Mouse (Mus musculus) embryonic facial prominence, embryonic 15.5 days (tissue): ENCODE results near the gene Olfr92. TPM values are rescaled to one million over a fixed set of nuclear protein-coding genes. Genes with fewer than 3 reads are reported as not detected.
"Not testable (repeated sequence)": the region's sequence is repeated elsewhere in the genome, so short reads cannot be mapped to it uniquely, and the experiment has no call there.

Source experiments
- ATAC-seq: fragments of 200-750 bp; cut with Nextera tagmentation; 2 replicates; pipeline ENCODE4 v1.8.0; 2017; ENCODE audit warnings: low read depth, moderate TSS enrichment; ENCODE audit not compliant: insufficient number of reproducible peaks, low FRiP score, low TSS enrichment
- H3K27ac ChIP-seq: fragments of 300-500 bp; sonication (generic); replicated peaks from 2 replicates; pipeline ENCODE4 v1.5.1; 2015; ENCODE audit warnings: mild to moderate bottlenecking, inconsistent platforms
- H3K27me3 ChIP-seq: fragments of 300-500 bp; sonication (generic); 2 replicates; pipeline ENCODE4 v1.6.1; 2015; ENCODE audit warnings: inconsistent platforms
- H3K36me3 ChIP-seq: fragments of 300-500 bp; sonication (generic); 2 replicates; pipeline ENCODE4 v1.6.1; 2015; ENCODE audit warnings: mild to moderate bottlenecking, inconsistent platforms
- H3K4me1 ChIP-seq: fragments of 300-500 bp; sonication (generic); 2 replicates; pipeline ENCODE4 v1.6.1; 2015; ENCODE audit warnings: inconsistent platforms
- H3K4me2 ChIP-seq: fragments of 300-500 bp; sonication (generic); replicated peaks from 2 replicates; pipeline ENCODE4 v1.6.1; 2015; ENCODE audit warnings: mild to moderate bottlenecking, inconsistent platforms
- H3K4me3 ChIP-seq: fragments of 300-500 bp; sonication (generic); replicated peaks from 2 replicates; pipeline ENCODE4 v1.5.1; 2015; ENCODE audit warnings: mild to moderate bottlenecking, inconsistent platforms
- H3K9ac ChIP-seq: fragments of 300-500 bp; sonication (generic); 2 replicates; pipeline ENCODE4 v1.6.1; 2015; ENCODE audit warnings: inconsistent platforms
- H3K9me3 ChIP-seq: fragments of 300-500 bp; sonication (generic); replicated peaks from 2 replicates; pipeline ENCODE4 v1.6.1; 2016; ENCODE audit warnings: inconsistent platforms
- WGBS: fragments of 180-500 bp; shearing (Covaris S2); methylation state at CpG from one replicate; pipeline ENCODE4 v1.1.7; 2015; 5-methylcytosine and 5-hydroxymethylcytosine counted together
- polyA plus RNA-seq: library from polyadenylated mRNA; unstranded; fragments of >200 nt; fragmentation: Nextera tagmentation; extraction: Ambion mirVana; gene quantifications from 2 replicates; pipeline ENCODE4 v1.2.1, GENCODE M21; 2015

Gene Olfr92
- not detected in 2 replicates for polyA plus RNA-seq

DNA sequence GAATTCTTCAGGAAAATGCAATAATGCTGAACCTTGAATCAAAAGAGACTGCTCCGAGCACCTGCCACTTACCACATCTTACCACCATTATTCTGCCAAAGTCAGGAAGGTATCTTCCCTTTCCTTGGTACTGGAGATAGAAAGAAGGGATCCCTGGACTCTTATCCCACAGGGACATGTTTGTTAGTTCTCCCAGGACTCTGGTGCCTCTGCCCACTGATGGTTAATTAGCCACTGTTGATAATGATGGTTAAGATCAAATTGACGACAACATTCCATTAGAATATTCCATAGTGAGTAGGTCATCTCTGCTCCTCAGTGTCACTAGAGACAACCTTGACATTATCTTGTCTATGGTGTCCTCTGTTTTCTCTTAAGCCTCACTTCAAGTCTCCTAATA is at the start of gene Olfr92:
Gene Olfr92, minus strand, starts transcription at position 101 of the 400 bp plus-strand sequence.
- no peaks in the 10 kb centered on the region for H3K4me1 ChIP-seq
- WGBS, result 82% methylated on average over 2 of the region's 2 CpGs
- no peak within 1 kb of the TSS for H3K9ac ChIP-seq
- no peaks in the 10 kb centered on the region for H3K36me3 ChIP-seq
- no peak within 1 kb of the TSS for H3K4me2 ChIP-seq
- H3K27me3 ChIP-seq, result no peaks in the 10 kb centered on the region
- ATAC-seq, result no peak
- H3K27ac ChIP-seq, result no peak within 1 kb of the TSS
- H3K4me3 ChIP-seq, result no peak within 1 kb of the TSS
- no peaks in the 10 kb centered on the region for H3K9me3 ChIP-seq

DNA sequence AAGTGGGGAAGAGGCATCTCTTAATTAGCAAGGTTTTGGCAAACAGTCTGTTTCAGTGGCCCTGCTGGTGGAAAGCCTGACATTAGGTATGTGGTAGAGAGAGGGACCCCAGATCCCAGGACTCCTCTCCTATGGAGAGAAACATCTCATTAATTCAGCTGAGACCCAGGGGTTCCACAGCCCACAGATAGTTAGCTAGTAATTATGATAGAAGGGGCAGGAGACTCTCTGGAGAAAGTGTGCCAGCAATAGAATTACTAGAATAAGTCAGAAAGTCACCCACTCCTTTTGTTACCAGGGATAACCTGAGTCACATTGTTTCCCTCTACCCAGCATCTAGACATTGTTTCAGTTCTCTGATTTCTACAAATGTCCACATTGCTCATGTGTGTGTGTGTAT is 41.5 kb upstream of the Olfr92 start, which contains the start of gene Olfr93:
Gene Olfr93, minus strand, starts transcription at position 101 of the 400 bp plus-strand sequence.
- Histone ChIP-seq H3K4me3 (no peak within 1 kb of the TSS), H3K27ac (no peak within 1 kb of the TSS), H3K9ac (no peak within 1 kb of the TSS), H3K27me3 (no peaks in the 10 kb centered on the region), H3K9me3 (no peaks in the 10 kb centered on the region), H3K4me2 (no peak within 1 kb of the TSS), H3K36me3 (no peaks in the 10 kb centered on the region), H3K4me1 (no peaks in the 10 kb centered on the region)
- ATAC-seq, result no peak

DNA sequence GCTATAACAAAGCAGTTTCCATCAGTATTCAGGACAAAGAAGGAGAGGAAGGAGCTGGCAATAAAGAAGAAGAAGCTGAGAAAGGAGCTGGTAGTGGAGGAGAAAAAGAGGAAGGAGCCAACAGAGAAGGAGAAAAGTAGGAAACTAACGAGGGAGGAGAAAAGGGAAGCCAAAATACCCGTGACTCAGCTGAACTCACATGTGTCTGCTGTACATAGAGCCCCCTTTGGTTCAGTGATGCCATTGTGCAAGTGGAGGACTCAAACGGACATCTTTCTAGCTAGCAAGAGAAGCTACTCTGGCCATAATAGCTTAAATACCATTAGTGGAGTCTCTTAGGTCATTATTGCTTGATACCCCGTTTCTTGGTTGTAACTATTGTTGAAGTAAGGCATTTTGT is 11.5 kb upstream of the Olfr92 start:
- H3K4me2 ChIP-seq, H3K9ac ChIP-seq, H3K9me3 ChIP-seq, H3K4me1 ChIP-seq, H3K4me3 ChIP-seq, H3K36me3 ChIP-seq, H3K27me3 ChIP-seq, H3K27ac ChIP-seq, ATAC-seq: not testable (repeated sequence)
- WGBS, result 65% methylated on average over 4 of the region's 4 CpGs

DNA sequence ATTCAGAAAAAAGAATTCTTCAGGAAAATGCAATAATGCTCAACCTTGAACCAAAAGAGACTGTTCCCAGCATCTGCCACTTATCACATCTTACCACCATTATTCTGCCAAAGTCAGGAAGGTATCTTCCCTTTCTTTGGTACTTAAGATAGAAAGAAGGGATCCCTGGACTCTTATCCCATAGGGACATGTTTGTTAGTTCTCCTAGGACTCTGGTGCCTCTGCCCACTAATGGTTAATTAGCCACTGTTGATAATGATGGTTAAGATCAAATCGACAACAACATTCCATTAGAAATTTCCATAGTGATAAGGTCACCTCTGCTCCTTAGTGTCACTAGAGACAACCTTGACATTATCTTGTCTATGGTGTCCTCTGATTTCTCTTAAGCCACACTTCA is 21.7 kb downstream of the Olfr92 start, which contains the start of gene Olfr91:
Gene Olfr91, minus strand, starts transcription at position 101 of the 400 bp plus-strand sequence.
- Histone ChIP-seq H3K9ac (no peak within 1 kb of the TSS), H3K36me3 (no peaks in the 10 kb centered on the region), H3K4me2 (no peak within 1 kb of the TSS), H3K9me3 (no peaks in the 10 kb centered on the region), H3K4me3 (no peak within 1 kb of the TSS), H3K27me3 (no peaks in the 10 kb centered on the region), H3K4me1 (no peaks in the 10 kb centered on the region), H3K27ac (no peak within 1 kb of the TSS)
- ATAC-seq, result no peak
- 90% methylated on average over 1 of the region's 1 CpGs for WGBS

DNA sequence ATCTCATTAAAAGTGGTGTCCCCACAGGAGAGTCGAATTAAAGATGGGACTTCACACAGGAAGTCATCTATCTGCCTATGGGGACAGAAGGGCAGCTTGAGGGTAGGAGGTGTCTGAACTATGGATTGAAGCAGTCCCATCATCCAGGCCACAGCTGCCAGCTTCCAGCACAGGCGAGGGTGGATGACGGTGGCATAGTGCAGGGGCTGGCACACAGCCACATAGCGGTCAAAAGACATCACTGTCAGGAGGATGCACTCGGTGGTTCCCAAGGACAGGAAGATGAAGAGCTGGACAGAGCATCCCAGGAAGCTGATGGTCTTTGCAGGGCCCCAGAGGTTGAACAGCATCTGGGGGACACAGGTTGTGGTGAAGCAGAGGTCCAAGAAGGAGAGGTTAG is 26.6 kb downstream of the Olfr92 start:
- H3K9me3 ChIP-seq, result no peaks in the 10 kb centered on the region
- H3K27me3 ChIP-seq, result no peaks in the 10 kb centered on the region
- H3K4me2 ChIP-seq, result no peak overlapping the region
- no peak overlapping the region for H3K4me3 ChIP-seq
- no peak overlapping the region for H3K9ac ChIP-seq
- H3K36me3 ChIP-seq, result no peaks in the 10 kb centered on the region
- H3K27ac ChIP-seq, result no peak overlapping the region
- no peak for ATAC-seq
- WGBS, result 80% methylated on average over 5 of the region's 5 CpGs
- no peaks in the 10 kb centered on the region for H3K4me1 ChIP-seq

DNA sequence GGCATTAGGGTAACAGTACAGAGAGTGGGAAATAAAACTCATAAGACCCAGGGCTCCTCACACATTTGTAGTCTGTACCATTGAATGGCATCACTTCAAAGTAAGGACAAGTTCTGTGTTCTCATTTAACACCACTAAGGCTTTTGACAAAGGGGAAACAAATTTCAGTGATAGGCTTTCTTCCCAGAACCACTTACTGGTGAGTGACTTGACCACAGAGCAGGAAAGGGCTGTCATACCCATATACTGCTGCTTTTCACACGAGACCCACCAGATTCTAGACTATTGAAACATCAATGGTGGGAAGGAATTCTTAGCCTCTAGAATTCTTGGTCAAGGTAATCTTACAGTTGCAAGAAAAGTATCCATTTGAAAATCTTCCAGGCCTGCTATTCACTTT is 27.7 kb downstream of the Olfr92 start:
- H3K27me3 ChIP-seq, result no peaks in the 10 kb centered on the region
- H3K4me2 ChIP-seq, result no peak overlapping the region
- no peak overlapping the region for H3K4me3 ChIP-seq
- 60% methylated on average over 1 of the region's 1 CpGs for WGBS
- H3K36me3 ChIP-seq, result no peaks in the 10 kb centered on the region
- no peaks in the 10 kb centered on the region for H3K9me3 ChIP-seq
- H3K4me1 ChIP-seq, result no peaks in the 10 kb centered on the region
- H3K27ac ChIP-seq, result no peak overlapping the region
- no peak for ATAC-seq
- H3K9ac ChIP-seq, result no peak overlapping the region

DNA sequence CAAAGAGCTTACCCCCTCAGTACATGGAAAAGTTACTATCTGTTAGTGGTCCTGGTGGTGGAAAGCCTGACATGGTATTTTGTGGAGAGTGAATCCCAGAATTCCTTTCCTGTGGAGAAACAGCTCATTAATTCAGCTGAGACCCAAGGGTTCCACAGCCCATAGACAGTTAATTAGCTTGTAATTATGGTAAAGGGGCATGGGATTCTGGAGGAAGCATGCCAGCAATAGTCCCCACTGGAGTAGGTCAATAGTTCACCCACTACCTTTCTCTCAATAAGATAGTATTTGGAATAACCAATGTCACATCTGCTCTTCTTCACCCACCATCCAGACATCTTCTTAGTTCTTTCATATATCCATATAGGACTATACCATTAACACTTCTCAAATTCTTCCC is 31.5 kb downstream of the Olfr92 start, which contains the start of gene Olfr90:
Gene Olfr90, minus strand, starts transcription at position 101 of the 400 bp plus-strand sequence.
- Histone ChIP-seq H3K9ac (no peak within 1 kb of the TSS), H3K4me3 (no peak within 1 kb of the TSS), H3K27me3 (no peaks in the 10 kb centered on the region), H3K9me3 (no peaks in the 10 kb centered on the region), H3K4me2 (no peak within 1 kb of the TSS), H3K4me1 (no peaks in the 10 kb centered on the region), H3K36me3 (no peaks in the 10 kb centered on the region), H3K27ac (no peak within 1 kb of the TSS)
- ATAC-seq, result no peak

DNA sequence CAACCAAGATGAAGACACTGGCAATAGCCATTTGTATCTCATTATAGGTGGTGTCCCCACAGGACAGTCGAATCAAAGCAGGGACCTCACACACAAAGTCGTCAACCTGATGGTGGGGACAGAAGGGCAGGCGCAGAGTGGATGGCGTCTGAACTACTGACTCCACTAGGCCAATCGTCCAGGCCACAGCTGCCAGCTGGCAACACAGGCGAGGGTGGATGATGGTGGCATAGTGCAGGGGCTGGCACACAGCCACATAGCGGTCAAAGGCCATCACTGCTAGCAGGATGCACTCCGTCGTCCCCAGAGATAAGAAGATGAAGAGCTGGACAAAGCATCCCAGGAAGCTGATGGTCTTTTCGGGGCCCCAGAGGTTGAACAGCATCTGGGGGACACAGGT is 34.3 kb downstream of the Olfr92 start:
- no peak for ATAC-seq
- H3K27me3 ChIP-seq, result no peaks in the 10 kb centered on the region
- 81% methylated on average over 10 of the region's 10 CpGs for WGBS
- no peak overlapping the region for H3K27ac ChIP-seq
- no peak overlapping the region for H3K9ac ChIP-seq
- H3K4me1 ChIP-seq, result no peaks in the 10 kb centered on the region
- no peaks in the 10 kb centered on the region for H3K36me3 ChIP-seq
- H3K4me2 ChIP-seq, result no peak overlapping the region
- H3K4me3 ChIP-seq, result no peak overlapping the region
- H3K9me3 ChIP-seq, result no peaks in the 10 kb centered on the region

DNA sequence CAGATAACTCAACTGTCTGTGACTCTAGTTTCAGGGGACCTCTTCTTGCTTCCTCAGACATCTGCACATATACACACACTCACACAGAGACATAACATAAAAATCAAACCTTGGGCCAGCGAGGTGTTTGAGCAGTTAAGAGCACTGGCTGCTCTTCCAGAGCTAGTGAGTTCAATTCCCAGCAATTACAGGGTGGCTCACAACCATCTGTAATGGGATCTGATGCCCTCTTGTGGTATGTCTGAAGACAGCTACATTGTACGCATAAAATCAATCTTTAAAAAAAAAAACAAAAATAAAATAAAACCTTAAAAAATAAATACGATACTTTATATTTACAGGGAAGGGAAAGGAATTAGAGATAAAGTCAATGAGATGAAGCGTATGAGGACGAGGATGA is 35.3 kb downstream of the Olfr92 start:
- Histone ChIP-seq H3K27me3 (no peaks in the 10 kb centered on the region), H3K4me2 (no peak overlapping the region), H3K36me3 (no peaks in the 10 kb centered on the region), H3K9me3 (no peaks in the 10 kb centered on the region), H3K4me1 (no peaks in the 10 kb centered on the region), H3K9ac (no peak overlapping the region), H3K27ac (no peak overlapping the region), H3K4me3 (no peak overlapping the region)
- ATAC-seq, result no peak
- WGBS, result 60% methylated on average over 5 of the region's 5 CpGs

DNA sequence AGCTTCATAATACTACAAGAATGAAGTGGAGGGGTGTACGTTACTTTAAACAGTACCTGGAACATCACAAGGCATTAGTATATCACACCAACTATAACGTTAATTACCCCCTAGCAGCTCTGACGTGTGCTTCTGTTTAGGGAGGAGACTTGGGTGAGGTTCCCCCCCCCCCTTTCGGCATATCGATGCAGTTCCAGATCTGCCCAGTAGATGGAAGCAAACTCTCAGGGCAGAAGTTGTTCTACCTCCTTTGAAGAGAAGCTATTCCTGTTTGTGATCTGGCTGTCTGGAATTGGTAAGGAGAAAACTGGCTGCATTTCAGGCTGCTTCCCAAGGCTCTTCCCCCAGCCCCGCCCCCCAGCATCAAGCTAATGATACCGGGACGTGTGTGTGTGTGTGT is 36.6 kb downstream of the Olfr92 start:
- no peak overlapping the region for H3K9ac ChIP-seq
- ATAC-seq, result peak; percentile 15; the same call in 1 of the 2 replicates
- no peaks in the 10 kb centered on the region for H3K4me1 ChIP-seq
- no peaks in the 10 kb centered on the region for H3K9me3 ChIP-seq
- 5% methylated on average over 8 of the region's 8 CpGs for WGBS
- H3K4me2 ChIP-seq, result no peak overlapping the region
- no peaks in the 10 kb centered on the region for H3K27me3 ChIP-seq
- no peak overlapping the region for H3K4me3 ChIP-seq
- H3K27ac ChIP-seq, result no peak overlapping the region
- no peaks in the 10 kb centered on the region for H3K36me3 ChIP-seq

DNA sequence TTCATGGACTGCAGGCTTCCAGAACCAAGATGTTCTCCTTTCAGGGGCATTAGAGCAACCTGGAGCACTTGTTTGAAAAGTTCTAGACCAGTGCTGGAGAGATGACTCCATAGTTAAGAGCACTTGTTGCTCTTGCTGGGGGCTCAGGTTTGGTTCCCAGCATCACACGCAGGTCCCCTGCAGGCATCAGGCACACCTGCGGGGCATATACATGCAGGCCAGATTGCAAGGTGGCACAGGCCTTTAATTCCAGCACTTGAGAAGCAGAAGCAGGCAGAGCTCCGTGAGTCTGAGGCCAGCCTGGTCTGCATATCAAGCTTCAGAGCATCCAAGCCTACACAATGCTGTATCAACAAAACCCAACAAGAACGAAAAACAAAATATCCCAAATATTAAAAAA is 38.2 kb downstream of the Olfr92 start:
- Histone ChIP-seq H3K27ac (no peak overlapping the region), H3K36me3 (peaks cover 4% of the 10 kb centered on the region; the same call in 1 of the 2 replicates), H3K9me3 (no peaks in the 10 kb centered on the region), H3K9ac (no peak overlapping the region), H3K4me3 (no peak overlapping the region), H3K4me2 (no peak overlapping the region), H3K4me1 (no peaks in the 10 kb centered on the region), H3K27me3 (no peaks in the 10 kb centered on the region)
- no peak for ATAC-seq
- WGBS, result 89% methylated on average over 4 of the region's 4 CpGs

DNA sequence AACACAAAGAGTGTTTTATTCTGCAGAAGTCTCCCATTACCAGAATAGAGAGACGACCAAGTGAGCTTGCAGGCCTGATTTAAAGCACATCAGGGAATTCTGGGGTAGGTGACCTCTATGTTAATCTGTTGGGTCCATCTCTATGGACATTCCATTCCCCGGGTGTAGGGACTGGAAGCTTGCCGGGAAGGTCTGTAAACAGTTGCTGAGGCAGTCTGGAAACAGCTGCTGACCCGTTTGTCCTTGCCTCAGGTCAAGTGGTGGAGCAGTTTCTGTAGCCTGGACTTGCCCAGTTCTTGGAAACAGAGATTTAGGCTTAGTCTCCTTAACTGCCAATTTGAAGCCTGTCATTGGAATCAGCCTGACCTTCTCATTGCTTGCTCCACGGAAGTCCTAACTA is 39.8 kb downstream of the Olfr92 start:
- H3K9me3 ChIP-seq, result no peaks in the 10 kb centered on the region
- WGBS, result 15% methylated on average over 5 of the region's 5 CpGs

More for the DNA sequence above, 39.8 kb downstream of the Olfr92 start:
- peaks cover 18% of the 10 kb centered on the region for H3K36me3 ChIP-seq
- H3K4me2 ChIP-seq, result no peak overlapping the region
- H3K9ac ChIP-seq, result no peak overlapping the region
- no peak for ATAC-seq
- no peak overlapping the region for H3K27ac ChIP-seq
- H3K27me3 ChIP-seq, result no peaks in the 10 kb centered on the region
- no peaks in the 10 kb centered on the region for H3K4me1 ChIP-seq
- H3K4me3 ChIP-seq, result no peak overlapping the region
